Mouse (Mus musculus): ENCODE results near the gene Slc44a5. TPM values are rescaled to one million over a fixed set of nuclear protein-coding genes. Genes with fewer than 3 reads are reported as not detected.
"Not testable (repeated sequence)": the region's sequence is repeated elsewhere in the genome, so short reads cannot be mapped to it uniquely, and the experiment has no call there.

The Slc44a5 gene
- polyA plus RNA-seq, 1 experiment from 2014 or later = 0.56 TPM

GRCm38 (mm10) chr3:154226100-154226752, 253.0 kb downstream of the Slc44a5 start:
- WGBS = 39% methylated on average over 10 of the region's 10 CpGs
- Histone ChIP-seq H3K27ac (ENCODE audit: low read length) (no peak overlapping the region), H3K36me3 (ENCODE audit: control insufficient read depth, insufficient read depth) (no peaks in the 10 kb centered on the region), H3K4me2 (ENCODE audit: low read depth, low read length) (no peak overlapping the region), H3K27me3 (ENCODE audit: control insufficient read depth, insufficient read depth, low read length) (no peaks in the 10 kb centered on the region), H3K4me3 (ENCODE audit: low read length) (no peak overlapping the region), H3K9ac (ENCODE audit: low read length) (no peak overlapping the region), H3K4me1 (ENCODE audit: control insufficient read depth, insufficient read depth, low read length) (no peaks in the 10 kb centered on the region), H3K9me3 (replicated peaks; ENCODE audit: control insufficient read depth, low read length) (no peaks in the 10 kb centered on the region)
- 0 out of 2 replicates have a peak, but pooled peaks have one; percentile 45 for ATAC-seq (replicated peaks; ENCODE audit: extremely low read depth, insufficient read depth, low FRiP score)

- H3K36me3 ChIP-seq (ENCODE audit: control insufficient read depth, insufficient read depth) = no peaks in the 10 kb centered on the region
- no peaks in the 10 kb centered on the region for H3K4me1 ChIP-seq (ENCODE audit: control insufficient read depth, insufficient read depth, low read length)
- H3K27ac ChIP-seq (ENCODE audit: low read length) = no peak overlapping the region
- no peak overlapping the region for H3K9ac ChIP-seq (ENCODE audit: low read length)
- H3K4me2 ChIP-seq (ENCODE audit: low read depth, low read length) = no peak overlapping the region
- ATAC-seq (replicated peaks; ENCODE audit: extremely low read depth, insufficient read depth, low FRiP score) = no peak
- WGBS = 73% methylated on average over 1 of the region's 1 CpGs
- H3K27me3 ChIP-seq (ENCODE audit: control insufficient read depth, insufficient read depth, low read length) = no peaks in the 10 kb centered on the region
- H3K4me3 ChIP-seq (ENCODE audit: low read length) = no peak overlapping the region
- peaks cover 10% of the 10 kb centered on the region for H3K9me3 ChIP-seq (replicated peaks; ENCODE audit: control insufficient read depth, low read length)
Measured at GRCm38 (mm10) chr3:154244932-154245331, 271.7 kb downstream of the Slc44a5 start.

- 63% methylated on average over 2 of the region's 2 CpGs for WGBS
- Histone ChIP-seq H3K27ac (ENCODE audit: low read length) (no peak overlapping the region), H3K9ac (ENCODE audit: low read length) (no peak overlapping the region), H3K4me1 (ENCODE audit: control insufficient read depth, insufficient read depth, low read length) (no peaks in the 10 kb centered on the region), H3K27me3 (ENCODE audit: control insufficient read depth, insufficient read depth, low read length) (no peaks in the 10 kb centered on the region), H3K4me3 (ENCODE audit: low read length) (no peak overlapping the region), H3K4me2 (ENCODE audit: low read depth, low read length) (no peak overlapping the region), H3K9me3 (replicated peaks; ENCODE audit: control insufficient read depth, low read length) (peaks cover 4% of the 10 kb centered on the region), H3K36me3 (ENCODE audit: control insufficient read depth, insufficient read depth) (no peaks in the 10 kb centered on the region)
- no peak for ATAC-seq (replicated peaks; ENCODE audit: extremely low read depth, insufficient read depth, low FRiP score)
Measured at GRCm38 (mm10) chr3:154251486-154251885, 278.2 kb downstream of the Slc44a5 start.

- Histone ChIP-seq H3K27ac (ENCODE audit: low read length) (no peak overlapping the region), H3K9me3 (replicated peaks; ENCODE audit: control insufficient read depth, low read length) (no peaks in the 10 kb centered on the region), H3K4me3 (ENCODE audit: low read length) (no peak overlapping the region), H3K27me3 (ENCODE audit: control insufficient read depth, insufficient read depth, low read length) (no peaks in the 10 kb centered on the region), H3K9ac (ENCODE audit: low read length) (no peak overlapping the region), H3K4me1 (ENCODE audit: control insufficient read depth, insufficient read depth, low read length) (no peaks in the 10 kb centered on the region), H3K4me2 (ENCODE audit: low read depth, low read length) (no peak overlapping the region), H3K36me3 (ENCODE audit: control insufficient read depth, insufficient read depth) (no peaks in the 10 kb centered on the region)
- WGBS = 35% methylated on average over 10 of the region's 10 CpGs
- no peak; the same call in 1 of the 2 replicates for ATAC-seq (replicated peaks; ENCODE audit: extremely low read depth, insufficient read depth, low FRiP score)
Measured at GRCm38 (mm10) chr3:154252219-154252618, 279.0 kb downstream of the Slc44a5 start.

- H3K27me3 ChIP-seq (ENCODE audit: control insufficient read depth, insufficient read depth, low read length); ATAC-seq (replicated peaks; ENCODE audit: extremely low read depth, insufficient read depth, low FRiP score): not testable (repeated sequence)
- 84% methylated on average over 2 of the region's 2 CpGs for WGBS
Measured at GRCm38 (mm10) chr3:154254187-154254586, 281.0 kb downstream of the Slc44a5 start.

GRCm38 (mm10) chr3:154257312-154257711, 284.1 kb downstream of the Slc44a5 start:
- no peaks in the 10 kb centered on the region for H3K27me3 ChIP-seq (ENCODE audit: control insufficient read depth, insufficient read depth, low read length)
- no peak for ATAC-seq (replicated peaks; ENCODE audit: extremely low read depth, insufficient read depth, low FRiP score)
- no peak overlapping the region for H3K27ac ChIP-seq (ENCODE audit: low read length)
- no peak overlapping the region for H3K4me2 ChIP-seq (ENCODE audit: low read depth, low read length)
- no peak overlapping the region for H3K9ac ChIP-seq (ENCODE audit: low read length)
- H3K9me3 ChIP-seq (replicated peaks; ENCODE audit: control insufficient read depth, low read length) = no peaks in the 10 kb centered on the region
- no peaks in the 10 kb centered on the region for H3K36me3 ChIP-seq (ENCODE audit: control insufficient read depth, insufficient read depth)
- H3K4me1 ChIP-seq (ENCODE audit: control insufficient read depth, insufficient read depth, low read length) = no peaks in the 10 kb centered on the region
- H3K4me3 ChIP-seq (ENCODE audit: low read length) = no peak overlapping the region

More at GRCm38 (mm10) chr3:154254187-154254586, 281.0 kb downstream of the Slc44a5 start:
- H3K9me3 ChIP-seq (replicated peaks; ENCODE audit: control insufficient read depth, low read length); H3K27ac ChIP-seq (ENCODE audit: low read length); H3K4me1 ChIP-seq (ENCODE audit: control insufficient read depth, insufficient read depth, low read length); H3K4me2 ChIP-seq (ENCODE audit: low read depth, low read length); H3K4me3 ChIP-seq (ENCODE audit: low read length); H3K36me3 ChIP-seq (ENCODE audit: control insufficient read depth, insufficient read depth); H3K9ac ChIP-seq (ENCODE audit: low read length): not testable (repeated sequence)

GRCm38 (mm10) chr3:154268313-154268712, 295.1 kb downstream of the Slc44a5 start:
- no peak overlapping the region for H3K27ac ChIP-seq (ENCODE audit: low read length)
- H3K4me2 ChIP-seq (ENCODE audit: low read depth, low read length) = no peak overlapping the region
- WGBS = 62% methylated on average over 9 of the region's 9 CpGs
- no peak overlapping the region for H3K4me3 ChIP-seq (ENCODE audit: low read length)
- ATAC-seq (replicated peaks; ENCODE audit: extremely low read depth, insufficient read depth, low FRiP score) = no peak
- H3K27me3 ChIP-seq (ENCODE audit: control insufficient read depth, insufficient read depth, low read length) = no peaks in the 10 kb centered on the region
- no peaks in the 10 kb centered on the region for H3K36me3 ChIP-seq (ENCODE audit: control insufficient read depth, insufficient read depth)
- H3K9me3 ChIP-seq (replicated peaks; ENCODE audit: control insufficient read depth, low read length) = no peaks in the 10 kb centered on the region
- H3K4me1 ChIP-seq (ENCODE audit: control insufficient read depth, insufficient read depth, low read length) = no peaks in the 10 kb centered on the region
- H3K9ac ChIP-seq (ENCODE audit: low read length) = no peak overlapping the region

- no peak overlapping the region for H3K27ac ChIP-seq (ENCODE audit: low read length)
- H3K9me3 ChIP-seq (replicated peaks; ENCODE audit: control insufficient read depth, low read length) = no peaks in the 10 kb centered on the region
- H3K4me3 ChIP-seq (ENCODE audit: low read length) = 0 out of 2 replicates have a peak overlapping the region, but pooled peaks have one; percentile 21
- H3K4me1 ChIP-seq (ENCODE audit: control insufficient read depth, insufficient read depth, low read length) = no peaks in the 10 kb centered on the region
- peak overlapping the region; percentile 53 for H3K4me2 ChIP-seq (ENCODE audit: low read depth, low read length)
- H3K27me3 ChIP-seq (ENCODE audit: control insufficient read depth, insufficient read depth, low read length) = no peaks in the 10 kb centered on the region
- H3K9ac ChIP-seq (ENCODE audit: low read length) = no peak overlapping the region
- no peak for ATAC-seq (replicated peaks; ENCODE audit: extremely low read depth, insufficient read depth, low FRiP score)
- no peaks in the 10 kb centered on the region for H3K36me3 ChIP-seq (ENCODE audit: control insufficient read depth, insufficient read depth)
- WGBS = 13% methylated on average over 19 of the region's 19 CpGs
Measured at GRCm38 (mm10) chr3:154269757-154270366, 296.6 kb downstream of the Slc44a5 start.

- ATAC-seq (replicated peaks; ENCODE audit: extremely low read depth, insufficient read depth, low FRiP score) = no peak
- no peak overlapping the region for H3K4me2 ChIP-seq (ENCODE audit: low read depth, low read length)
- H3K27ac ChIP-seq (ENCODE audit: low read length) = no peak overlapping the region
- no peaks in the 10 kb centered on the region for H3K4me1 ChIP-seq (ENCODE audit: control insufficient read depth, insufficient read depth, low read length)
- H3K36me3 ChIP-seq (ENCODE audit: control insufficient read depth, insufficient read depth) = no peaks in the 10 kb centered on the region
- H3K27me3 ChIP-seq (ENCODE audit: control insufficient read depth, insufficient read depth, low read length) = no peaks in the 10 kb centered on the region
- H3K4me3 ChIP-seq (ENCODE audit: low read length) = no peak overlapping the region
- H3K9me3 ChIP-seq (replicated peaks; ENCODE audit: control insufficient read depth, low read length) = no peaks in the 10 kb centered on the region
- 57% methylated on average over 3 of the region's 3 CpGs for WGBS
- no peak overlapping the region for H3K9ac ChIP-seq (ENCODE audit: low read length)
Measured at GRCm38 (mm10) chr3:154274681-154275080, 301.4 kb downstream of the Slc44a5 start.
